ENCODE assay signal across 13 mouse cellular contexts in the genomic region with DNA sequence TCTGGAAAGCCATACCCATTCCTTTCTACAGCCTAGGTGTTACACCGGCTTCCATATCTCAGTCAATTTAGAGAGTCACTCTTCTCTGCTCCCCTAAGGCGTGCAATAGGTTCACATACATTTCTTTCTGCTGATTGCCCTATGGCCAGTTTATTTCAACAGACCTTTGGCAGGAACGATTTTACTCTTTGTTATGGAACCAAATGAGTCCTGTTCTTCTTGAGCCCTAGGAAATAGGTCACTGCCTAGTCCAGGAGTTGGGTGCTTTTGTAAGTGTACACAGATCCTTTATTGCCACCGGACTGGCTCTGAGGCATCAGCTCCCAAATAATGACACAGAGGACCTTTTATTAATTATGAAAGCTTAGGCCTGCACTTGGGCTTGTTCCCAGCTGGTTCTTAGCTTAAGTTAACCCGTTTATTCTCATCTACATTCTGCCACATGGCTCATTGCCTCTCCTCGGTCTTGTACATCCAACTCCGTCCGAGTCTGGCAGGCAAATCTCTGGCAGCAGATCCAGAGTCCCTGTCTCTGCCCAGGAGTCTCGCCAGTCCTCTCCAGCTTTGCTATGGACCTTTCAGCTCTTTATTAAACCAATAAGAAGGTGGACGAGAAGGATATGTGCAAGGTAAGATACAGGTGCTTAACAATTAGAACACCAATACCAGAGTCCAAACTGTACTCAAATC.
DNase-seq lines count a peak whose midpoint lies in the region; ATAC-seq lines count a peak whose summit lies in the region.
"Had no signal": no experiment of that assay in that cellular context is flagged by ENCODE, and none has a peak within 500 bp of the region (broad histone marks: within the 10 kb centered on the region; RNA-seq: fewer than 3 reads in every experiment).

No protein-coding gene starts in this region.

- DNase-seq in left cerebral cortex, postnatal 4 days, result peak; percentile 52
- no peak for DNase-seq in left cerebral cortex, postnatal 14 days (ENCODE audit: low spot score in 2 of 2)
- DNase-seq in cerebellum, adult 11-12 months, result peak; percentile 12
- DNase-seq in cerebellum, adult 9-11 months, result peak; percentile 20
- DNase-seq in retina, embryonic 14.5 days (ENCODE audit: low spot score), result peak; percentile 2
- no peak for DNase-seq in spleen, postnatal 36 days (ENCODE audit: low spot score in 2 of 2)
- DNase-seq: adrenal gland, postnatal 14 days; gastrocnemius, postnatal 36 days; liver; lung, embryonic 14.5 days had no signal

- no peak for ATAC-seq in megakaryocyte progenitor cell, adult 5-6 weeks (replicated peaks; ENCODE audit: poor library complexity)
- ATAC-seq: CD4-positive, CD25-positive, alpha-beta regulatory T cell, adult 4 months; forebrain, embryonic 14.5 days had no signal

- intact Hi-C loops in left cerebral cortex, postnatal 4 days (cut with DNase I), result no loop called here
- intact Hi-C loops in left cerebral cortex, postnatal 14 days (cut with DNase I), result no loop called here

Comparison
In these comparisons a context has a peak if more than half of its experiments do, and no peak if none do; other contexts are left out.
1. DNase-seq: peak in left cerebral cortex, postnatal 4 days (single experiment), cerebellum, adult 11-12 months (single experiment), cerebellum, adult 9-11 months (single experiment) and retina, embryonic 14.5 days (single experiment); none in left cerebral cortex, postnatal 14 days (0 of 2) and spleen, postnatal 36 days (0 of 2).